In the genomic region with DNA sequence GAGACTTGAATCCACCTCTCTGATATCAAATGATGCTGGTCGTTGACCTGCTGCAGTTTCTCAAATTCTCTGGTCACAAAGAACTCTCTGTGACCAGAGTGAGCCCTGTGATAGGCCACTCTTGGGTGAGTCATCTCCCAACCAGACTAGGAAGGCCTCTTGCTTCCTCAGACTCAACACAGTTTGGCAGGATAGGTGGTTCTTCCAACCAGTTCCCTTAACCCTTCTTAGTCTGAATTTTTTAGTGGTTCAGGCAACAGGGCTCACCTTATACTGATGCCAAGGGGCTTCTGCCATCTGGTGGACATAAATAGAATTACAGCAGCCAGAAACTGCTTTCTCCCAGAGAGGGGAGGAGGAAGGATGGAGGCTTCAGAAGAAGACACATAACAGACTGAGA, we compare ENCODE assay signal across 9 mouse cellular contexts. TPM values are rescaled to one million over a fixed set of nuclear protein-coding genes. Genes with fewer than 3 reads are reported as not detected.
DNase-seq lines count a peak whose midpoint lies in the region; ATAC-seq and TF ChIP-seq lines count a peak whose summit lies in the region.
"Had no signal": no experiment of that assay in that cellular context is flagged by ENCODE, and none has a peak within 500 bp of the region (broad histone marks: within the 10 kb centered on the region; RNA-seq: fewer than 3 reads in every experiment).

No protein-coding gene starts in this region.

- H3K4me2 ChIP-seq in forebrain, embryonic 16.5 days (ENCODE audit: low read length), result no peak overlapping the region
- H3K4me2 ChIP-seq in lung, embryonic 14.5 days, result no peak overlapping the region

- no peak for TF ChIP-seq POLR2A in olfactory bulb, adult 2 months (IDR thresholded peaks at IDR 0.05; ENCODE audit: insufficient read depth, low read depth, low read length)

- no peak overlapping the region for H3K9ac ChIP-seq in forebrain, embryonic 16.5 days (replicated peaks; ENCODE audit: low read depth, low read length)
- H3K9ac ChIP-seq in lung, embryonic 14.5 days, result no peak overlapping the region

- no peak overlapping the region for H3K27ac ChIP-seq in forebrain, embryonic 16.5 days (ENCODE audit: low read length)
- peak overlapping the region; percentile 52; the same call in 1 of the 2 replicates for H3K27ac ChIP-seq in lung, embryonic 14.5 days (ENCODE audit: low read depth)
- 0 out of 2 replicates have a peak overlapping the region, but pooled peaks have one; percentile 8 for H3K27ac ChIP-seq in olfactory bulb, adult 2 months (ENCODE audit: insufficient read depth, low read depth, low read length)

- DNase-seq in adrenal gland, adult (ENCODE audit: inconsistent age in 2 of 2, low spot score in 1 of 2), result peak; percentile 83 to 93
- no peak for DNase-seq in adrenal gland, postnatal 4 days (ENCODE audit: low spot score in 2 of 2)
- DNase-seq in cerebellum, adult 11 months, result peak; percentile 71
- DNase-seq in heart, postnatal 36 days, result peak; percentile 71 to 79
- peak; percentile 48 to 83 for DNase-seq in layer of hippocampus, adult 18-20 months (ENCODE audit: low spot score in 2 of 2)
- peak; percentile 88 for DNase-seq in lung, embryonic 14.5 days

- 41% methylated on average over 1 of the region's 1 CpGs for WGBS in forebrain, embryonic 16.5 days
- WGBS in lung, embryonic 14.5 days, result 28% methylated on average over 1 of the region's 1 CpGs
- 3% methylated on average over 1 of the region's 1 CpGs for WGBS in olfactory bulb, adult 2 months

- intact Hi-C loops in heart, postnatal 36 days (cut with DNase I), result loop anchor here (1.0 to 2.0 kb wide), 5 partner anchors 33 to 141 kb away; a partner anchor contains a TSS

- no peaks in the 10 kb centered on the region for H3K27me3 ChIP-seq in forebrain, embryonic 16.5 days (replicated peaks; ENCODE audit: control insufficient read depth, insufficient read depth, low read length)
- no peaks in the 10 kb centered on the region for H3K27me3 ChIP-seq in lung, embryonic 14.5 days (ENCODE audit: insufficient read depth, low read length)

- no peaks in the 10 kb centered on the region; the same call in 1 of the 2 replicates for H3K36me3 ChIP-seq in forebrain, embryonic 16.5 days (ENCODE audit: control insufficient read depth, insufficient read depth)
- no peaks in the 10 kb centered on the region for H3K36me3 ChIP-seq in lung, embryonic 14.5 days (ENCODE audit: insufficient read depth)

- H3K4me3 ChIP-seq in forebrain, embryonic 16.5 days (replicated peaks; ENCODE audit: low read length), result no peak overlapping the region
- H3K4me3 ChIP-seq in lung, embryonic 14.5 days (ENCODE audit: low read depth, low read length), result no peak overlapping the region
- H3K4me3 ChIP-seq in olfactory bulb, adult 2 months (ENCODE audit: insufficient read depth, low read depth, low read length), result no peak overlapping the region

- no peaks in the 10 kb centered on the region for H3K9me3 ChIP-seq in forebrain, embryonic 16.5 days (ENCODE audit: control insufficient read depth, low read length)
- no peaks in the 10 kb centered on the region for H3K9me3 ChIP-seq in lung, embryonic 14.5 days (ENCODE audit: low read depth, low read length)

- peak; percentile 82 for ATAC-seq in forebrain, embryonic 16.5 days
- peak; percentile 90 for ATAC-seq in lung, embryonic 14.5 days (ENCODE audit: insufficient read depth)

- TF ChIP-seq CTCF in lung, embryonic 14.5 days (IDR thresholded peaks at IDR 0.05; ENCODE audit: low read depth), result peak; percentile 94
- TF ChIP-seq CTCF in olfactory bulb, adult 2 months (IDR thresholded peaks at IDR 0.05; ENCODE audit: insufficient read depth, low read depth, low read length), result no peak

- H3K4me1 ChIP-seq in forebrain, embryonic 16.5 days (replicated peaks; ENCODE audit: control insufficient read depth, insufficient read depth, low read length), result peaks cover 16% of the 10 kb centered on the region
- peaks cover 16% of the 10 kb centered on the region for H3K4me1 ChIP-seq in lung, embryonic 14.5 days (ENCODE audit: insufficient read depth)
- peaks cover 13% of the 10 kb centered on the region for H3K4me1 ChIP-seq in olfactory bulb, adult 2 months (ENCODE audit: control insufficient read depth, insufficient read depth, low read length)

RNA-seq across cellular contexts. Expression of a gene that starts 4.1 kb away (rescaled TPM):
- 10 to 100 TPM; 15.4 to 16.6 TPM for total RNA-seq in adrenal gland, postnatal 4 days (2021)
- 9.4 and 9.5 TPM in 2 replicates for polyA plus RNA-seq in forebrain, embryonic 16.5 days (2015; fragmentation: Nextera tagmentation; extraction: Ambion mirVana)
- total RNA-seq in heart, postnatal 36 days (2021), result 100 to 1,000 TPM in 1 of 2 experiments, 10 to 100 TPM in 1; 96.9 to 120 TPM
- total RNA-seq in layer of hippocampus, adult 18-20 months (2021), result 10 to 100 TPM; 17.7 to 20.1 TPM
- 7.1 and 7.3 TPM in 2 replicates for polyA plus RNA-seq in lung, embryonic 14.5 days (2014; fragmentation: Nextera tagmentation; extraction: Ambion mirVana)
- polyA plus RNA-seq in olfactory bulb, adult 2 months (2012; ENCODE audit: insufficient read depth, insufficient read length, low replicate concordance, missing spikeins), result not detected in 2 replicates

RNA-seq across cellular contexts. Expression of a gene that starts 10.7 kb away (rescaled TPM):
- not detected for total RNA-seq in adrenal gland, postnatal 4 days (2021)
- not detected in 2 replicates for polyA plus RNA-seq in forebrain, embryonic 16.5 days (2015; fragmentation: Nextera tagmentation; extraction: Ambion mirVana)
- 1 to 10 TPM in 1 of 2 experiments, under 1 TPM in 1; 0.92 to 3.1 TPM for total RNA-seq in heart, postnatal 36 days (2021)
- not detected for total RNA-seq in layer of hippocampus, adult 18-20 months (2021)
- not detected in 2 replicates for polyA plus RNA-seq in lung, embryonic 14.5 days (2014; fragmentation: Nextera tagmentation; extraction: Ambion mirVana)
- not detected in 2 replicates for polyA plus RNA-seq in olfactory bulb, adult 2 months (2012; ENCODE audit: insufficient read depth, insufficient read length, low replicate concordance, missing spikeins)
- polyA plus RNA-seq: testis, adult 2 months had no signal

RNA-seq across cellular contexts. Expression of a gene that starts 16.0 kb away (rescaled TPM):
- total RNA-seq in adrenal gland, postnatal 4 days (2021), result 10 to 100 TPM; 36.0 to 36.5 TPM
- 30.2 and 35.9 TPM in 2 replicates for polyA plus RNA-seq in forebrain, embryonic 16.5 days (2015; fragmentation: Nextera tagmentation; extraction: Ambion mirVana)
- 10 to 100 TPM; 22.4 to 24.7 TPM for total RNA-seq in heart, postnatal 36 days (2021)
- total RNA-seq in layer of hippocampus, adult 18-20 months (2021), result 10 to 100 TPM; 19.8 to 22.3 TPM
- 30.6 and 31.7 TPM in 2 replicates for polyA plus RNA-seq in lung, embryonic 14.5 days (2014; fragmentation: Nextera tagmentation; extraction: Ambion mirVana)
- polyA plus RNA-seq in olfactory bulb, adult 2 months (2012; ENCODE audit: insufficient read depth, insufficient read length, low replicate concordance, missing spikeins), result not detected in 2 replicates

RNA-seq across cellular contexts. Expression of a gene that starts 16.1 kb away (rescaled TPM):
- 10 to 100 TPM; 46.9 TPM for total RNA-seq in adrenal gland, postnatal 4 days (2021)
- polyA plus RNA-seq in forebrain, embryonic 16.5 days (2015; fragmentation: Nextera tagmentation; extraction: Ambion mirVana), result 25.3 and 26.2 TPM in 2 replicates
- total RNA-seq in heart, postnatal 36 days (2021), result 10 to 100 TPM; 17.0 to 20.5 TPM
- 10 to 100 TPM; 19.5 to 21.9 TPM for total RNA-seq in layer of hippocampus, adult 18-20 months (2021)
- polyA plus RNA-seq in lung, embryonic 14.5 days (2014; fragmentation: Nextera tagmentation; extraction: Ambion mirVana), result 49.4 and 56.0 TPM in 2 replicates
- not detected in 2 replicates for polyA plus RNA-seq in olfactory bulb, adult 2 months (2012; ENCODE audit: insufficient read depth, insufficient read length, low replicate concordance, missing spikeins)

RNA-seq across cellular contexts. Expression of a gene that starts 29.8 kb away (rescaled TPM):
- total RNA-seq in adrenal gland, postnatal 4 days (2021), result 1 to 10 TPM; 1.3 TPM
- 0.46 and 0.58 TPM in 2 replicates for polyA plus RNA-seq in forebrain, embryonic 16.5 days (2015; fragmentation: Nextera tagmentation; extraction: Ambion mirVana)
- total RNA-seq in heart, postnatal 36 days (2021), result 1 to 10 TPM; 4.5 to 5.5 TPM
- 1 to 10 TPM; 8.4 to 9.5 TPM for total RNA-seq in layer of hippocampus, adult 18-20 months (2021)
- polyA plus RNA-seq in lung, embryonic 14.5 days (2014; fragmentation: Nextera tagmentation; extraction: Ambion mirVana), result 0.20 and 0.23 TPM in 2 replicates
- not detected in 2 replicates for polyA plus RNA-seq in olfactory bulb, adult 2 months (2012; ENCODE audit: insufficient read depth, insufficient read length, low replicate concordance, missing spikeins)

Comparison
In these comparisons a context has a peak if more than half of its experiments do, and no peak if none do; other contexts are left out.
1. DNase-seq: peak in adrenal gland, adult (2 of 2), cerebellum, adult 11 months (single experiment), heart, postnatal 36 days (2 of 2), layer of hippocampus, adult 18-20 months (2 of 2) and lung, embryonic 14.5 days (single experiment); none in adrenal gland, postnatal 4 days (0 of 2).
2. RNA of a gene that starts 4.1 kb away (total RNA-seq): 96.9 to 120 TPM in heart, postnatal 36 days; 17.7 to 20.1 TPM in layer of hippocampus, adult 18-20 months and 15.4 to 16.6 TPM in adrenal gland, postnatal 4 days; every median in the first group is over 4 times any median in the second.